ENCODE assay signal across 27 mouse cellular contexts in genomic region chr2:120700379-120700885, GRCm38 (mm10).
DNase-seq lines count a peak whose midpoint lies in the region; ATAC-seq and TF ChIP-seq lines count a peak whose summit lies in the region.
"Had no signal": no experiment of that assay in that cellular context is flagged by ENCODE, and none has a peak within 500 bp of the region (broad histone marks: within the 10 kb centered on the region; RNA-seq: fewer than 3 reads in every experiment).

No protein-coding gene starts in this region.

- no peaks in the 10 kb centered on the region for H3K79me2 ChIP-seq in MEL (ENCODE audit: control insufficient read depth, insufficient read depth, low read length, poor library complexity)

- no peak for TF ChIP-seq CTCF in liver, postnatal 0 days (IDR thresholded peaks at IDR 0.05; ENCODE audit: low read depth)
- TF ChIP-seq CTCF in MEL (IDR thresholded peaks at IDR 0.05 in 2 of 3, conservative IDR thresholded peaks at IDR 0.05 in 1 of 3; ENCODE audit: control insufficient read depth in 1 of 3, insufficient read depth in 1 of 3, low read depth in 2 of 3, low read length in 3 of 3, poor library complexity in 1 of 3, severe bottlenecking in 1 of 3) = no peak

- H3K27me3 ChIP-seq in liver, embryonic 12.5 days (replicated peaks) = peaks cover 4% of the 10 kb centered on the region; the same call in 1 of the 2 replicates
- no peaks in the 10 kb centered on the region for H3K27me3 ChIP-seq in liver, postnatal 0 days (ENCODE audit: insufficient read depth, low read length)
- H3K27me3 ChIP-seq in MEL (ENCODE audit: control insufficient read depth in 1 of 2, insufficient read depth in 2 of 2, low read length in 2 of 2) = no peaks in the 10 kb centered on the region
- no peaks in the 10 kb centered on the region for H3K27me3 ChIP-seq in liver, embryonic 13.5 days
- H3K27me3 ChIP-seq: forebrain, embryonic 13.5 days; heart, embryonic 13.5 days; Patski had no signal

- 31% methylated on average over 3 of the region's 3 CpGs for WGBS in liver, embryonic 12.5 days (ENCODE audit: insufficient replicate concordance)
- WGBS in liver, postnatal 0 days (ENCODE audit: insufficient replicate concordance) = 55% methylated on average over 3 of the region's 3 CpGs
- WGBS in liver, embryonic 13.5 days (ENCODE audit: insufficient replicate concordance) = 22% methylated on average over 3 of the region's 3 CpGs

- no peak for TF ChIP-seq EP300 in liver, postnatal 0 days (IDR thresholded peaks at IDR 0.05; ENCODE audit: low read depth)
- peak in 1 of 2 experiments; percentile 19; a peak in 1 of 4 replicates for TF ChIP-seq EP300 in MEL (IDR thresholded peaks at IDR 0.05; ENCODE audit: low read depth in 1 of 2, low read length in 2 of 2)

- H3K27ac ChIP-seq in liver, embryonic 12.5 days = no peak overlapping the region
- H3K27ac ChIP-seq in liver, postnatal 0 days (ENCODE audit: low read depth) = no peak overlapping the region
- peak overlapping the region; percentile 48 for H3K27ac ChIP-seq in MEL (ENCODE audit: control insufficient read depth, low read depth, low read length)
- H3K27ac ChIP-seq in liver, embryonic 13.5 days = no peak overlapping the region
- H3K27ac ChIP-seq: forebrain, embryonic 10.5 days; forebrain, embryonic 13.5 days; heart, adult 2 months; heart, embryonic 10.5 days; heart, embryonic 13.5 days; hindbrain, embryonic 14.5 days; hindbrain, postnatal 0 days had no signal

- H3K4me3 ChIP-seq in liver, embryonic 12.5 days = no peak overlapping the region
- H3K4me3 ChIP-seq in liver, postnatal 0 days (ENCODE audit: low read depth, low read length) = no peak overlapping the region
- H3K4me3 ChIP-seq in MEL (ENCODE audit: control insufficient read depth in 1 of 2, insufficient read depth in 1 of 2, low read depth in 2 of 2, low read length in 2 of 2) = peak overlapping the region; percentile 25 to 58
- H3K4me3 ChIP-seq in liver, embryonic 13.5 days (replicated peaks) = no peak overlapping the region
- H3K4me3 ChIP-seq: forebrain, embryonic 10.5 days; forebrain, embryonic 13.5 days; heart, adult 2 months; heart, embryonic 10.5 days; heart, embryonic 13.5 days had no signal

- TF ChIP-seq POLR2A in MEL (IDR thresholded peaks at IDR 0.05; ENCODE audit: control insufficient read depth in 1 of 2, insufficient read depth in 1 of 2, low read depth in 1 of 2, low read length in 2 of 2, poor library complexity in 1 of 2) = no peak

- DNase-seq in liver, postnatal 0 days = no peak
- peak; percentile 70 for DNase-seq in MEL (ENCODE audit: low read depth, low spot score)
- no peak for DNase-seq in liver, embryonic 13.5 days
- DNase-seq in embryo, embryonic 11 days = no peak
- DNase-seq: adrenal gland, adult 2 months; adrenal gland, postnatal 14 days; cerebellum, adult 11 months; cerebellum, adult 2 months; cerebellum, adult 9-11 months; cerebellum, postnatal 25 days; gastrocnemius, postnatal 10 days; gastrocnemius, postnatal 36 days; heart, adult 2 months; heart, postnatal 14 days; heart, postnatal 4 days had no signal

- no peak overlapping the region for H3K4me2 ChIP-seq in liver, embryonic 12.5 days
- no peak overlapping the region for H3K4me2 ChIP-seq in liver, postnatal 0 days (ENCODE audit: low read depth, low read length)
- no peak overlapping the region for H3K4me2 ChIP-seq in liver, embryonic 13.5 days
- H3K4me2 ChIP-seq: forebrain, embryonic 13.5 days; heart, embryonic 13.5 days; hindbrain, embryonic 14.5 days had no signal

- H3K9ac ChIP-seq in liver, embryonic 12.5 days = no peak overlapping the region
- no peak overlapping the region for H3K9ac ChIP-seq in liver, postnatal 0 days (replicated peaks)
- H3K9ac ChIP-seq in MEL (ENCODE audit: control insufficient read depth, low read depth, low read length, poor library complexity, severe bottlenecking) = peak overlapping the region; percentile 26; the same call in 1 of the 2 replicates
- no peak overlapping the region for H3K9ac ChIP-seq in liver, embryonic 13.5 days
- H3K9ac ChIP-seq: forebrain, embryonic 13.5 days; heart, embryonic 13.5 days; hindbrain, embryonic 14.5 days had no signal

- H3K36me3 ChIP-seq in liver, embryonic 12.5 days = no peaks in the 10 kb centered on the region; the same call in 1 of the 2 replicates
- H3K36me3 ChIP-seq in liver, postnatal 0 days (replicated peaks; ENCODE audit: insufficient read depth, low read length) = peaks cover 7% of the 10 kb centered on the region
- H3K36me3 ChIP-seq in MEL (ENCODE audit: control insufficient read depth in 1 of 2, insufficient read depth in 2 of 2, low read length in 2 of 2) = peaks cover 0 to 10% of the 10 kb centered on the region in 2 experiments; a peak in 2 of 4 replicates
- H3K36me3 ChIP-seq in liver, embryonic 13.5 days = no peaks in the 10 kb centered on the region

- H3K9me3 ChIP-seq in liver, embryonic 12.5 days (replicated peaks) = no peaks in the 10 kb centered on the region
- H3K9me3 ChIP-seq in liver, postnatal 0 days (ENCODE audit: low read length) = no peaks in the 10 kb centered on the region
- no peaks in the 10 kb centered on the region for H3K9me3 ChIP-seq in MEL (replicated peaks; ENCODE audit: insufficient read depth, low read length)
- H3K9me3 ChIP-seq in liver, embryonic 13.5 days (replicated peaks) = no peaks in the 10 kb centered on the region
- H3K9me3 ChIP-seq: forebrain, embryonic 10.5 days; forebrain, embryonic 13.5 days; heart, embryonic 10.5 days; heart, embryonic 13.5 days had no signal

- ATAC-seq in liver, embryonic 12.5 days = peak; percentile 36; the same call in 1 of the 2 replicates
- ATAC-seq in liver, postnatal 0 days = no peak
- ATAC-seq in liver, embryonic 13.5 days (ENCODE audit: low read depth) = 0 out of 2 replicates have a peak, but pooled peaks have one; percentile 30
- ATAC-seq in megakaryocyte-erythroid progenitor cell, adult 5-6 weeks (replicated peaks; ENCODE audit: low FRiP score, low TSS enrichment, poor library complexity, severe bottlenecking) = peak; percentile 52; the same call in 1 of the 2 replicates
- ATAC-seq in inflammation-experienced regulatory T-cells, adult 6 months = no peak
- ATAC-seq: CD4-positive, CD25-positive, alpha-beta regulatory T cell, adult 4 months; forebrain, embryonic 13.5 days; forebrain, embryonic 16.5 days; hindbrain, postnatal 0 days; Patski had no signal

- peaks cover 28% of the 10 kb centered on the region for H3K4me1 ChIP-seq in liver, embryonic 12.5 days
- no peaks in the 10 kb centered on the region for H3K4me1 ChIP-seq in liver, postnatal 0 days (ENCODE audit: insufficient read depth)
- peaks cover 2 to 31% of the 10 kb centered on the region in 2 experiments; a peak in 3 of 4 replicates for H3K4me1 ChIP-seq in MEL (ENCODE audit: control insufficient read depth in 1 of 2, insufficient read depth in 2 of 2, low read length in 2 of 2)
- peaks cover 36% of the 10 kb centered on the region for H3K4me1 ChIP-seq in liver, embryonic 13.5 days (replicated peaks)
- H3K4me1 ChIP-seq: forebrain, embryonic 10.5 days; forebrain, embryonic 13.5 days had no signal

- TF ChIP-seq RAD21 in MEL (IDR thresholded peaks at IDR 0.05; ENCODE audit: low read depth, low read length) = no peak

TF ChIP-seq in MEL, 35 proteins besides CTCF, POLR2A, EP300 and RAD21:
- TF ChIP-seq BHLHE40 (IDR thresholded peaks at IDR 0.05; ENCODE audit: borderline replicate concordance, low read depth, low read length) (peak; percentile 26; the same call in 1 of the 2 replicates), SMC3 (IDR thresholded peaks at IDR 0.05; ENCODE audit: low read depth, low read length) (no peak), GATA1 (IDR thresholded peaks at IDR 0.05; ENCODE audit: low read depth, low read length) (peak; percentile 53), POLR2AphosphoS2 (IDR thresholded peaks at IDR 0.05; ENCODE audit: low read length) (no peak), TAL1 (IDR thresholded peaks at IDR 0.05; ENCODE audit: low read length) (no peak), KAT2A (conservative IDR thresholded peaks at IDR 0.05; ENCODE audit: low read depth, low read length) (no peak)

Comparison
In these comparisons a context has a peak if more than half of its experiments do, and no peak if none do; other contexts are left out.
1. ATAC-seq: peak in liver, embryonic 12.5 days (single experiment), liver, embryonic 13.5 days (single experiment) and megakaryocyte-erythroid progenitor cell, adult 5-6 weeks (single experiment); none in liver, postnatal 0 days (single experiment) and inflammation-experienced regulatory T-cells, adult 6 months (single experiment).
2. H3K4me3 ChIP-seq: peak in MEL (2 of 2); none in liver, embryonic 12.5 days (single experiment), liver, postnatal 0 days (single experiment) and liver, embryonic 13.5 days (single experiment).